Mouse (Mus musculus) cortical plate, adult 2 months (tissue): Measurements from ENCODE around the gene Gsg1.

ENCODE experiments used
- CTCF ChIP-seq: fragments of 200-500 bp; IDR thresholded peaks from 2 replicates; pipeline ENCODE4 v1.5.1; 2011; ENCODE audit warnings: mild to moderate bottlenecking, control low read depth, low read length; ENCODE audit not compliant: insufficient read depth; ENCODE audit errors: extremely low read depth
- POLR2A ChIP-seq: fragments of 200-500 bp; IDR thresholded peaks from 2 replicates; pipeline ENCODE4 v1.6.1; 2011; ENCODE audit warnings: mild to moderate bottlenecking, low read length, control low read depth; ENCODE audit not compliant: insufficient read depth; ENCODE audit errors: extremely low read depth

GRCm38 (mm10) chr6:135190122-135190521 is 64.0 kb downstream of the Gsg1 start:
- no peak for TF ChIP-seq POLR2A
- TF ChIP-seq CTCF = no peak
